Mouse (Mus musculus) kidney, adult 18-20 months (tissue): ENCODE results near the gene Mtx1.
A peak's percentile ranks its signal among the peaks of the same experiment; 100 is the strongest.

Experiments
- DNase-seq: peaks from one replicate; pipeline ENCODE4 v3.0.0; 2021

Gene Mtx1

DNA sequence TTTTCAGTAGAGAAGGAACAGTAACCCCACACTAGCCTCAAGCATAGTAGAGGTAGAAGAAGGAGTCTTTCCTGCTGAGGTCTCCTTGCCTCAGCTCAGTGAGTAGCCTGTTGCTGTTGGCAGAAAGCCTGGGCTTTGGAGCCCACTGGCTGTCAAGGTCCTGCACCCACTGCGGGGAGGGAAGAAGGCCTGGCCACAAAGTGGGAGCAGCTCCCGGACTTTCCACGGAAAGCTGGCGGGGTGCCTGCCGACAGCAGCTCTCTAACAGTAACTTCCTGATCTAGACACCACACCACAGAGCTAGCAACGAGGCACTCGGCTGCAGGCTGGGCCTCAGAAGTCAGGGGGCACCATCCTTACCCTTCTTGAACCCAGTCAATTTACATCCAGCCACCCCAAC is 16.2 kb downstream of the Mtx1 start:
- peak; percentile 28 for DNase-seq

DNA sequence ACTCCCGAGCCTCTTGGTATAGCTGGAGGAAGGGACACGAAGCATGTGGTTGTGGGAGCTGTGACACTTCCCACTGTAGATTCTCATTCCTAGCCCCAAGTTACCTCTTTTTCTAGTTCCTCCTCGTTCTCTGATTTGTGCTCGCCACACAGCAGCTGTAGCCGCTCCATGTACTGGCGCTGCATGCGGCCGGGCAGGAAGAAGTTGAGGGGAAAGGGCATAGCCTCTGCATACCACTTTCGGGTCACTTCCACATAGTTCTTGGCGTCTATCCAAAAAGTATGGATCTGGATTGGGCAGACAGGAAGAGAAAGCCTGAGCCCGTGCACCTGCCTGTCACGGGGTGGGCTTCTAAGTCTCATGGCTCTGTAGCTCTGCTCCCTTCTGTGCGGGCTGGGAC is 16.7 kb downstream of the Mtx1 start:
- DNase-seq: peak; percentile 19

DNA sequence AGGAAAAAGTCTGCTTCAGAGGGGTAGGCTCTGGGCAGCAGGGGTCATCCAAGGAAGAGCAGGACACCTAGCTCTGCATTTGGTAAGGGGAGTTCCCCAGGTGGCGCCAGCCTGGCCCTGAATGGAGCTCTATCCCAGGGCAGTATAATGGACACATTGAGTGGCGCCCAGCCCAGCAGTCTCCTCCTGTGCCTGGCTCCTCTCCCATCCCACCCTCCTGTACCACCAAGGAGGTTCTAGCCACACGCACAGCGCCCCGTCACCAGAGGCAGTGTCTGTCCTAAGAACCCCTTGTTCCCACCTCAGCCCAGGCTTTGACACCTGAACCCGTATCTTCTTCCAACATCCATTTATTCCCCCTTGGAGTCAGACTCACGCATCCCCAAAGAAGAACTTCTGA is 17.2 kb downstream of the Mtx1 start:
- DNase-seq: no peak

DNA sequence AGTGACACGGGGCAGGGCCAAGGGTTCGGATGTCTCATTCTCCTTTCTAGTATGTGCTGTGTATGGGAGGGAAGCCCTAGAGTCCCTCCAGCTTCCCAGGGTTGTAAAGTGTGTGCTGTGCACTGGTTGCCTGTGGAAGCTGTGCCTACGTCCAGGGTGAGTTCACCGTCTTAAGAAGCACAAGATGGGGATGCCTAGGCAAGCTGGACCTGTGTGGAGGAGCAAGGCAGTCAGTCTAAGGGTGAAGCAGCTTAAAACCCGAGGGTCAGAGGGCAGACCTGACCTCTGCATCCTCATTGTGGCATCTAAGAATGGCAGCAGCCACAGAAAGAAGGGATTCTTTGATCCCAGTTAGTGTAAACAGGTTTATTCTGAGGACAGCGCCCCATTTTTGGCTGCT is 18.2 kb downstream of the Mtx1 start:
- no peak for DNase-seq

DNA sequence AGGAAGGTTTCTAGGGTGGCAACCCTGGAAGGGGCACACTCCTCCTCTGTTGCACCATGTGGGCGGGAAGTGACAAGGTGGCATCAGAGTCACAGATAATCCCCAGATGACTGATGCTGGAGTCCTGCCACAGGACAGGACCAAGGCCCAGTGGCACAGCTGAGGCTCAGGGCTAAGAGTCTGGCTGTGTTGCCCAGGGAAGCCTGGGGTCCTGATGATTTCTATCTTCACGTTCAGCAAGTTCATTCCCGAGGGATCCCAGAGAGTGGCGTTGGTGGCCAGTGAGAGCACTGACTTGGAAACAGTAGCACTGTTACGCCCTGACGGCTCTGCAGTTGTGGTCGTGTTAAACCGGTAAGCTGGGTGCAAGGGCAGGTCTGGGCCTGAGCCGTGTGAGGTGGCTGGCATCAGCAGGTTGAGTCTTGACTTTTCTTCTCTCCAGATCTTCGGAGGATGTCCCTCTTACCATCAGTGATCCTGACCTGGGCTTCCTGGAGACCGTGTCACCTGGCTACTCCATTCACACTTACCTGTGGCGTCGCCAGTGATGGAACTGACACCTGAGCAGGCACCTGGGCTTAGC is 18.7 kb downstream of the Mtx1 start:
- DNase-seq: no peak

DNA sequence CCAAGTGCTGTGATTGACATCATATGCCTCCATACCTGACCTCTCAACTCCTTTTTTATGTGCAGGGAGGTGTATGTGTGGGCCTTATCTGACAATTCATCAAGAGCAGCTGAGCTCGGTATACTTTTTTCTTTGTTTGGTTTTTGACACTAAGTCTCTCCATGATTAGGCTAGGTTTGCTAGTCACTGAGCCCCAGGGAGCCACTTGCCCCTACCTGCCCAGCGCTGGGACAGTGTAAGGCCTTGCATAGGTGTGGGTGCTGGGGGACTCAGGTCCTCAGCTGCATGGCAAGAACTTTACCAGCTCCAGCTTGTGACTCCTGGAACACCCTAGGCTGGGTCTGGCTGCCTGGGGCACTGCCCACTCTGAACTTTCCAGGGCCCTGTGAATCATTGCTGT is 20.2 kb downstream of the Mtx1 start:
- DNase-seq: no peak

DNA sequence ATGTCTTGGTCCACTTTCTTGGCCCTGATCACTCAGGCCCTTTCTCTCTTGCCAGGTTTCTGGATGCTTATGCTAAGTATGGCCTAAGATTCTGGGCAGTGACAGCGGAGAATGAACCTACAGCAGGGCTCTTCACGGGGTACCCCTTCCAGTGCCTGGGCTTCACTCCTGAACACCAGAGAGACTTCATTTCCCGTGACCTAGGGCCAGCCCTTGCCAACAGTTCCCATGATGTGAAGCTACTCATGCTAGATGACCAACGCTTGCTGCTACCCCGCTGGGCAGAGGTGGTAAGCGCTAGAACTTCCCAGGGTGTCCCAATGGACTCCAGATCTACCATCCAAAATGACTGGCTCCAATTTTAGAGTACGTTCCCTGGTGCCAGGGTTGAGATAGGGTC is 20.8 kb downstream of the Mtx1 start:
- DNase-seq: no peak

DNA sequence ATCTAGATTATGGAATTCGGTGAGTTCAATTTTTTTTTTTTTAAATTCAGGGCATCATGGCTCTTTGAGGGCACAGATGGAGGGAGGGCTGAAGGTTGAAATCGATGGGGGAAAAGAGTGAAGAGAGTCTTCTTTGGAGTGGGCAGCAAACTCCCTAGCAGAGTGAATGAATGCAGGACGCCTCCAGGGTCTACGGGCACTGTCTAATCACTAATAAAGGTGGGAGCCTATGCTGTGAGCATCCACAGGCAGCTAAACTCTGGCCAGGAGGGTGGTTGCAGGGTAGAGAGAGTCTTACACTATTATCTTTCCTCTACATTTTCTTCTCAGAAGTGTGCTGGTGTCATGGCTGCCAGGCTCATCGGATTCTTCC is 23.8 kb downstream of the Mtx1 start:
- no peak for DNase-seq

DNA sequence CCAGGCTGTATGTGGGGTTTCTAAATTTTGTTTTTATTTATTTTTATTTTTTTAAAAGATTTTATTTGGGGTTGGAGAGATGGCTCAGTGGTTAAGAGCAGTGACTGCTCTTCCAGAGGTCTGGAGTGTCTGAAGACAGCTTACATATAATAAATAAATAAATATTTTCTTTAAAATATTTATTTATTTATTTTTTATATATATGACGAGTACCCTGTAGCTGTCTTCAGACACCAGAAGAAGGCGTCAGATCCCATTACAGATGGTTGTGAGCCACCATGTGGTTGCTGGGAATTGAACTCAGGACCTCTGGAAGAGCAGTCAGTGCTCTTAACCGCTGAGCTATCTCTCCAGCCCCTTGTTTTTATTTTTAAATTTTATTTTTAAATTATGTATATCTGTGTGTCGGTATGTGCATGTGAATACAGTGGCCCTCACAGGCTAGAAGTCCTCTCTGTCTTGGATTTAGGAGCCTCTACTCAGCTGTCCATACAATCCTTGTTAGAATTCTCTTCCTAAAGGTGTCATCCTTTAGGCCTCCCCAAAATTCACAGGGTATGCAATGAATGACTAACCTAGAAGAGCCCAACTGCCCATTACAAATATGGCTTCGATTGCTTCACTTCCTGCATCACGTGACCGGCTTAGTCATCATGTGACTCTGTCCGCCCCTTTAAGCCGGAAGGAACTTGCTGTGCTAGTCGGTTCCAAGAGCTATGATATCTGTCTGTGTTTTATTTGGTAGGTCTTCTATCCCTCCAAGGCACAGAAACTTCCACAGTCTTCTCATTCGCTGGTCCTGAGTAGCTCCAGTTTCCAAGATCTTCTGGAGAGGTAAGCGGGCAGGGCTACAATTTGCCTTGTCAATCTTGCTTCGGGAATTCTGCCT is 24.4 kb downstream of the Mtx1 start, which contains the start of gene Gba:
Gba (plus strand) TSS at position 676 of the 889 bp plus-strand sequence.
- peak; percentile 88 for DNase-seq

DNA sequence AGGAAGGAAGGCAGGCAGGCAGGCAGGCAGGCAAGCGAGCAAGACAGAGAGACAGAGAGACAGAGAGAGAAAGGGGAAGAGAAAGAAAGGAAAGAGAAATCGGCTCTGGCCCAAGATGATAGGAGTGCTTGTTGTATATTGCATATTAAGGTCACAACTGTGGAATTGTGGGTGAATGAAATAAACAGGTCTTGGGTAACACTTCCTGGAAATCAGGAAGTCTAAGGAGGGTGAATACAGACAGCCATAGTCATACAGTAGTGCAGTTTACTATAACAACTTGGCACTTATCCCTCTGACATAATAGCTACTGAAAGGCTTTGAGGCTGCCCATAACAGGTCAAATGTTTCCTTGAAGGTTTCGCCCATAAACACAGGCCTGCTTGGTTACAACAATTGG is 27.0 kb downstream of the Mtx1 start:
- DNase-seq: no peak

DNA sequence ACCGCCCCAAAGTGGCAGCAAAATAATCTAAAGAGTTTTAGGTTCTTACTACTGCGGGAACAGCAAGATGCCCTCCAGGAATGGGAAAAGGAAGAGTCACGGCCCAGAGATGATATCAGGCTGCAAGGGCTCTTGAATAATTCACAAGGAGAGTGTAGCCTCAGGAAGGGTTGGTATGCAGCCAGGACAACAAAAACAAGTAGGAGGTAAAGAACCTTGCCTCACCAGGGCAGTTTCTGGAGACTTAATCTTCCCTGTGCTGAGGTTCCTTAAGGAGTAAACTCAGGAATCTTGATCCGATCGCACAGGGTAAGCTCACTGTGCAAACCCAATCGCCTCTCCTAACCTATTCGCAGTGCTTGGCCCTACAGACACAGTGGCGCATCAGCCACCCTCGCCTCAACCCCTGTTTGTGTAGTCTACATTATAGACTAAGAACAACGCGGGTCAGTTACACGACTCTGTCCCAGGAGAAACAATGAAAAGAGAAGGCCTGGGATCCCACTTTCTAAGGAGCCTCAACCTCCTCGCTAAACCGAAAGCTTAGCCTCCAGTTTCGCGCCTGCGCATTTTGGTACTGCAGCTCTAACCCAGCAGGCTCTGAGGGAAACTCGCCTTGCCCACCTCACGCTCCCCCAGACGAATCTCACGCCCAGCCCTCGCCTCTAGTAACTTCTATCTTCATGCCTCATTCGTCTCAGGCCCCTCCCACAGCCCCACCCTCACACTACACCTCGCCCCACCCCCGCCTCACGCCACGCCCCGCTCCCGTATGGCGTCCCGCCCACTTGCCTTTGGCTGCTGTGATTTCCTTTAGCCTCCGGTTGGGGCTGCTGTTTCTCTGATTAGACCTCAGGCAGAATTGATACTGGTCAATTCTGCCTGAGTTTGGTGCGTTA is 30.7 kb downstream of the Mtx1 start:
- peak; percentile 88 for DNase-seq

DNA sequence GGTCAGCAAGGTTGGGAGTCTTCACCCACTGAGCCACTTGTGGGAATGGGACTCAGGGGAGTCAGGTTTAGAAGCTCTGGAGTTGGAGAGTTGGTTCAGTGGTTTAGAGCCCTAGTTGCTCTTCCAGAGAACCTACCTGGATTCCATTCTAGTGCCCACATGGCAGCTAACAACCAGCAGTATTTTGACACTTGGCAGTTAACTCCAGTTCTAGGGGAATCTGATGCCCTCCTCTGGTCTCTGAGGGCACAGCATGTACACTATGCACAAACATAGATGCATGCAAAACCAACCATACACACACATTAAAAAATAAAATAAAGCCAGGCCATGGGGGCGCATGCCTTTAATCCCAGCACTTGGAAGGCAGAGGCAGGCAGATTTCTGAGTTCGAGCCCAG is 33.0 kb downstream of the Mtx1 start:
- peak; percentile 39 for DNase-seq

DNA sequence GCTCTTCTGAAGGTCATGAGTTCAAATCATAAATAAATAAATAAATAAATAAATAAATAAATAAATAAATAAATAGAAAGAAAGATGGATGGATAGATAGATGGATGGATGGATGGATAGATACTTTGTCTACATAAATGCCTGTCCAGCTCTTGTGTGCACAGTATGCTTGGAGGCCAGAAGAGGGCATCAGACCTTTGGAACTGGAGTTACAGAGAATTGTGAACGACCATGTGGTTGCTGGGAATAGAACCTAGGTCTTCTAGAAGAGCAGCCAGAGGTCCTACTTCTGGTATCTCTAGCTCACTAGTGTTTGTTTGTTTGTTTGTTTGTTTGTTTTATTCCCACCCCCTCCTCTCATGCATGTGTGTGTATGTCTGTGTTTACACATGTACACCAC is 33.5 kb downstream of the Mtx1 start:
- DNase-seq: no peak

DNA sequence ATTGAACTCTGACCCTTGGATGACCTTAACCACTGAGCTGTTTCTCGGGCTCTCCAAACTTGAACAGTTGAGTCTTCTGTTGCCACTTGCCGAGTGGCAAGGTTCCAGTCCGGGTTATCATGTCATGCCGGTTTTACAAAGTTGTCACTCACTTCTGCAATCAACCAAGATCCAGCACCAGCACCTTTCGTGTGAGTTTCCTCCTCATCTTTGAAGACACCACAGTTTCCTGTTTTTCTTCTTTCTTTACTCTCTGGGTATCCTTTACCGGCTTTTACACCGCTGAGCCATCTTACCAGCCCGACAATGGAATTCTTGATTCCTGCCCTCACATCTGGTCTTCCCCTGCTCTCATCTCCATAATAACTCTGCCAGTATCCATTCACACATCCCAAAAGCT is 36.5 kb downstream of the Mtx1 start:
- DNase-seq: no peak

DNA sequence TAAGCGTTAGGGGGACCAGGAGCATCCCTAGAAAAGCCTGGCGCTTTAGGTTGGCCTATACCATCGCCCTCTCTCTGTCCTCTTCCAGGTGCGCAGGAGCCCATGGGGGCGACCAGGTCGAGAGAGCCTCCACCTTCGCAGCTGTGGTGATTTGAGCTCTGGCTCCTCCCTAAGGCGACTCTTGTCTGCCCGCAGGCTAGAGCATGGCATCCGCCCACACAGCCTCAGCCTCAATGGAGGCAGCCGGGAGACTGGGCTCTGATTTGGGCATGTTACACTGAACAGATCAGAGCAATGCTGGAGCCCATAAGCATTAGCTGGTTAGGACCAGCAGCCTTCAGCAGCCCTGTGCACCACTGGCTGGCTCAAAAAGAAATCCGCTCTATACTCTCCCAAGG is 38.4 kb downstream of the Mtx1 start:
- DNase-seq: no peak

DNA sequence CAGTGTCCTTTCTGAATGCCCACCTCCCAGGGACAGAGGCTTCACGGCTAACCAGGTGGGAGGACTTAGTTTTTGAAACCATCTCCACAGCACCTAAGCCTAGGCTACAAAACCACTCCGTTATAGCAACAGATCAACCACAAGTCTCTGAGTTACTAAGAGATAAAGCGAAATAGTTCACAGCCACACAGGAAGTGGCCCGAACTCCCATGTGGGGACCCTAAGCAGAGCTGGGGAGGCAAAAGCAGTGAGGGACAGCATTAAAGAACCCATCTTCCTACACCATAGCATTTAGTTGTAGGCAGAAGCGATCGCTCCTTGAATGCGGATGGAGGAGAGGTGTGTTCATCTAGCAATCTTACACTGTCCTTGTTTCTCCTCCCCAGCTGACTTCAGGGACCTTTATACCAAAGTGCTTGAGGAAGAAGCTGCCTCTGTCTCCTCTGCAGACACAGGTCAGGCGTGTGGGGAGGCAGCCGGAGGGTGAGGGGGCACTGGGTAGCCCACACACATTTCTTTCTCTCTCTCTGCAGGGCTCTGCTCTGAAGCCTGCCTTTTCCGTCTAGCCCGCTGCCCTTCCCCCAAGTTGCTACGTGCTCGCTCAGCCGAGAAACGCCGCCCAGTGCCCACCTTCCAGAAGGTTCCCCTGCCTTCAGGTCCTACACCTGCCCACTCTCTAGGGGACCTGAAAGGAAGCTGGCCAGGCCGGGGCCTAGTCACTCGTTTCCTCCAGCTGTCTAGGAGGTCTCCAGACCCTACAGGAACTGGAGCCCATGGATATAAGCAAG is 39.0 kb downstream of the Mtx1 start:
- DNase-seq: no peak

DNA sequence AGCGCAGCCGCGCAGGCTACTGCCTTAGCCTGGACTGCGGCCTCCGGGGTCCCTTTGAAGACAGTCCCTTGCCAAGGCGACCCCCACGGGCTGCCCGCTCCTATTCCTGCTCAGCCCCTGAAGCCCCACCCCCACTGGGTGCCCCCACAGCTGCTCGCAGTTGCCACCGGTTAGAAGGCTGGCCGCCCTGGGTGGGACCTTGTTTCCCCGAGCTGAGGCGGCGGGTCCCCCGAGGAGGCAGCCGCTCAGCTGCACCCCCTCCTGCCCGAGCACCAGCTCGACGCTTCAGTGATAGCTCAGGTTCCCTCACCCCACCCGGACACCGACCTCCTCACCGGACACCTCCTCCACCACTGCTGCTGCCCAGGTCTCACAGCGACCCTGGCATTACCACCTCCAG is 39.7 kb downstream of the Mtx1 start:
- DNase-seq: no peak

DNA sequence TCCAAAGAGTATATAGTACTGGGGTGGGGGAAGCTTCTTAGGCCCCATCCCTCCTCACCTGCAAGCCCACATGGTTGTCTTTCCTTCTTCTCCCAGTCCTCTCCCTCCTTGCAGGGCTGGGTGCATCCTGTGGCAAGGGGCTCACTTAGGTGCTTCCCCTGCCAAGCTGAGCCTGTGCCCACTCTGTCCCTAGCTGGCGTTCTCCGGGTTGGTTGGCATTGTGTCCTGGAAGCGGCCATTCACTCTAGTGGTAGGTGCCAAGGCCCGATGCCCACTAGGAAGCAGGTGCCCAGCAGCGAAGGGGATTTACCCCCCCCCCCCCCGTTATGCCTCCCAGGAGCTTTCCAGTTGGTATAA is 43.0 kb downstream of the Mtx1 start:
- DNase-seq: no peak

DNA sequence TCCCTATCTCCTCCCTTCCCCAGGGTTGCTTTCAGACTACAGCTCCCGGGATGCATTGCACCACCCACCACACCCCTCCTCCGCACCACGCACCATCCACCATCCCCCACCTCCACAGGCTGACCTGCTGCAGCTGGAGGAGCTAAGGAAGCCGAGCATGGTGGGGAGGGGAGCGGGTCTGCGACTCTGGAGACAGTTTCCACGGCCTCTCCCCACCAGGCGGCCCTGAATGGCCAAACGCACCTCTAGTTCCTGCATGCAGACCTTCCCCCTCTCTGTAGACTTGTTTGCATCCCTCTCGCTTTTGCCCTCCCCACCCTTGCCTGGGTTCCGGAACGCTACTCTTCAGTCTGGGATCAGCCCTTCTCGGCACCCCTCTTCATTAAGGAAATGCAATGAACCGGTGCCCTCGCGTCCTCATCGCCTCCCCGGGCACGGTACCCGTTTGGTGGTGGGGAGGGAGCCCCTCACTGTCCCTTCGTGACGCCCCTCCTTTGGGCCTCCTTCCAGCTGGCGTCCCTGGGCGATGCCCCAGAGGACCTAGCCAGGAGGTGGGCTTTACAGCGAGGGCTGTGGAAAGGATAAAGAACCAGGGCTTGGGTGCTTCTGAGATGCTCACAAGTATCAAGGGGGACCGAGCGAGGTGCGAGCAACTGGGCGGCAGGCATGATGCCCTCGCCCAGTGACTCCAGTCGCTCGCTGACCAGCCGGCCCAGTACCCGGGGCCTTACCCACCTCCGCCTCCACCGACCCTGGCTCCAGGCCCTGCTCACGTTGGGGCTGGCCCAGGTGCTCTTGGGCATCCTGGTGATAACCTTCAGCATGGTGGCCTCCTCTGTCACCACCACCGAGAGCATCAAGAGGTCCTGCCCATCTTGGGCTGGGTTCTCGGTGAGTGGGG is 43.6 kb downstream of the Mtx1 start, which contains the start of gene Fam189b:
Fam189b (plus strand) TSS at position 86 of the 901 bp plus-strand sequence.
- DNase-seq: peak; percentile 78

DNA sequence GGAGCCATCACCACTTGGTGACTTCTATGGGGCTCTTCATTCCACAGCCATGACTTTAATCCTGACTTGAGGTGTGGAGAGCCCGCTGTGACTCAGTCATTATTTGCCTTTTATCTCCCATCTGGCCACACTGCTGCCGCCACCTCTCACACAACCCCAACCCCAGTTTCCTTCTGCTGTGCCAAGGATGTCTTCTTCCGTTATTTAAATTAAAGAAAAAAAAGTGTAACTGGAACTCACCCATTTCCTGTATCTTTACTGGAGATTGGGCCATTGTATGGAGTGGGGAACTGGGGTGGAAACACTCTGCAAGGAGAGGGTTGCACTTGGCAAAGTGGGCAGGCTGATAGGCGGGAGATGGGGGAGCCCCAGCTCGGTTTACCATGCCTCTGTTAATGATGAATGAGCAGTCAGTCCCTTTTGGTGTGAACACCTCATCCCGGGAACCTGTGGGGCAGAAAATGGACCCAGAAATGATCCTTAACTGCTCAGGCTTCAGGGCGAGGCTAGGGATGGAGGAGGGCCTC is 44.3 kb downstream of the Mtx1 start:
- DNase-seq: no peak

DNA sequence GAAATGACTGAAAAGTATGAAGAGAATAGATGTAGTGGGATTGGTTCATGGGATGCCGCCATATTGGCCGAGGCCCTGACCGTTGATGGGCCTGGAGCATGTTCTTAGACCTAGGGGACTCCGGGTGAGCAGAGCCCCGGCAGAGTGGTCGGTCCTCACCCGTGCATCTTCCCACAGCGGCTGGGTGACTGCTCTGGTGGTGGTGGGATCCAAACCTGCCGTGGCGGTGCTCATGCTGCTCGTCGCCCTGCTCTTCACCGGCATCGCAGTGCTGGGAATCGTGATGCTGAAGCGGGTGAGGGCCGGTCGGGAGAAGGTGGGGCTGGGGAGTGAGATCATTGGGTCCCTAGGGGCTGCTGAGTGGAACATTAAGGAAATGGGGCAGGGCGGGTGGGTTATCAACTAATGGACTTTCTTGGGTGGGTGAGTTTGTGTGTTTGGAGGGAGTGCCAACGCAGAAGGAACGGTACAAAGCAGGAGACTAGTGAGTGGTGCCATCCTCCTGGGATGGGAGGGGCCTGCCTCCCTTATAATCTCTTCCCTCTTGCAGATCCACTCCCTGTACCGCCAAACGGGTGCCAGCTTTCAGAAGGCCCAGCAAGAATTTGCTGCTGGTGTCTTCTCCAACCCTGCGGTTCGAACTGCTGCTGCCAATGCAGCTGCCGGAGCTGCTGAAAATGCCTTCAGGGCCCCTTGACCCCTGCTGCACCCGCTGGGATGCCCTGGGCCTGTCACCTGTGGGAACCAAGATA is 45.0 kb downstream of the Mtx1 start:
- no peak for DNase-seq
